Mouse (Mus musculus) hindbrain, embryonic 14.5 days (tissue): ENCODE data around the gene Gzmm. TPM values are rescaled to one million over a fixed set of nuclear protein-coding genes. Genes with fewer than 3 reads are reported as not detected.
A peak's percentile ranks its signal among the peaks of the same experiment; 100 is the strongest.

Source experiments
- ATAC-seq: fragments of 200-750 bp; cut with Nextera tagmentation; 2 replicates; pipeline ENCODE4 v1.8.0; 2017; ENCODE audit warnings: moderate number of reproducible peaks, mild to moderate bottlenecking, moderate TSS enrichment, moderate library complexity; ENCODE audit not compliant: low FRiP score
- DNase-seq: peaks from one replicate; pipeline ENCODE4 v3.0.0-alpha.2; 2015; ENCODE audit warnings: low spot score
- H3K27ac ChIP-seq: fragments of 300-500 bp; sonication (generic); 2 replicates; pipeline ENCODE4 v1.5.1; 2014; ENCODE audit warnings: mild to moderate bottlenecking, moderate library complexity
- H3K27me3 ChIP-seq: fragments of 300-500 bp; sonication (generic); 2 replicates; pipeline ENCODE4 v1.6.1; 2014; ENCODE audit warnings: mild to moderate bottlenecking, low read length, mixed read lengths; ENCODE audit not compliant: control insufficient read depth, insufficient read depth
- H3K36me3 ChIP-seq: fragments of 300-500 bp; sonication (generic); replicated peaks from 2 replicates; pipeline ENCODE4 v1.6.1; 2014; ENCODE audit not compliant: control insufficient read depth, insufficient read depth
- H3K4me1 ChIP-seq: fragments of 300-500 bp; sonication (generic); replicated peaks from 2 replicates; pipeline ENCODE4 v1.6.1; 2014; ENCODE audit warnings: antibody characterized with exemption, low read length, mixed read lengths; ENCODE audit not compliant: control insufficient read depth, insufficient read depth
- H3K4me2 ChIP-seq: fragments of 300-500 bp; sonication (generic); replicated peaks from 2 replicates; pipeline ENCODE4 v1.6.1; 2014; ENCODE audit warnings: mild to moderate bottlenecking, moderate library complexity
- H3K4me3 ChIP-seq: fragments of 300-500 bp; sonication (generic); replicated peaks from 2 replicates; pipeline ENCODE4 v1.5.1; 2014; ENCODE audit warnings: mild to moderate bottlenecking, low read length
- H3K9ac ChIP-seq: fragments of 300-500 bp; sonication (generic); 2 replicates; pipeline ENCODE4 v1.6.1; 2014
- H3K9me3 ChIP-seq: fragments of 300-500 bp; sonication (generic); 2 replicates; pipeline ENCODE4 v1.6.1; 2016; ENCODE audit warnings: low read length; ENCODE audit not compliant: control insufficient read depth
- WGBS: fragments of 180-500 bp; shearing (Covaris S2); extraction: QIAGEN DNeasy Blood & Tissue Kit; methylation state at CpG from one replicate; pipeline ENCODE4 v1.1.7; 2014; 5-methylcytosine and 5-hydroxymethylcytosine counted together
- polyA plus RNA-seq: library from polyadenylated mRNA; unstranded; fragments of >200 nt; fragmentation: Nextera tagmentation; extraction: Ambion mirVana; gene quantifications from 2 replicates; pipeline ENCODE4 v1.2.1, GENCODE M21; 2014

The Gzmm gene
- polyA plus RNA-seq = 1.5 and 1.8 TPM in 2 replicates

- Histone ChIP-seq H3K27me3 (no peaks in the 10 kb centered on the region), H3K36me3 (peaks cover 50% of the 10 kb centered on the region), H3K27ac (no peak within 1 kb of the TSS), H3K4me1 (peaks cover 1% of the 10 kb centered on the region), H3K4me2 (no peak within 1 kb of the TSS), H3K9me3 (peaks cover 4% of the 10 kb centered on the region; the same call in 1 of the 2 replicates), H3K4me3 (no peak within 1 kb of the TSS), H3K9ac (no peak within 1 kb of the TSS)
- ATAC-seq = no peak
- WGBS = 82% methylated on average over 4 of the region's 4 CpGs
- DNase-seq = no peak
These were observed at the start of gene Gzmm for GRCm38 (mm10) chr10:79688720-79689119. Gzmm (plus strand) TSS chr10:79689020.

- no peaks in the 10 kb centered on the region for H3K27me3 ChIP-seq
- no peak for ATAC-seq
- H3K9ac ChIP-seq = no peak within 1 kb of the TSS
- no peaks in the 10 kb centered on the region for H3K4me1 ChIP-seq
- H3K4me3 ChIP-seq = no peak within 1 kb of the TSS
- no peak within 1 kb of the TSS for H3K4me2 ChIP-seq
- H3K36me3 ChIP-seq = no peaks in the 10 kb centered on the region
- no peak within 1 kb of the TSS for H3K27ac ChIP-seq
- no peaks in the 10 kb centered on the region for H3K9me3 ChIP-seq
- DNase-seq = no peak
- WGBS = 82% methylated on average over 8 of the region's 8 CpGs
These were observed 43.1 kb upstream of the Gzmm start, which contains the start of gene Odf3l2 for GRCm38 (mm10) chr10:79645711-79646110. Odf3l2 (minus strand) TSS chr10:79645738.

GRCm38 (mm10) chr10:79649070-79649751 is 39.6 kb upstream of the Gzmm start:
- Histone ChIP-seq H3K4me3 (no peak overlapping the region), H3K27me3 (no peaks in the 10 kb centered on the region), H3K9ac (no peak overlapping the region), H3K4me2 (no peak overlapping the region), H3K27ac (no peak overlapping the region), H3K9me3 (no peaks in the 10 kb centered on the region), H3K4me1 (peaks cover 2% of the 10 kb centered on the region), H3K36me3 (no peaks in the 10 kb centered on the region)
- peak; percentile 75; the same call in 1 of the 2 replicates for ATAC-seq
- WGBS = 33% methylated on average over 7 of the region's 7 CpGs
- DNase-seq = peak; percentile 89

- ATAC-seq = no peak
- no peak overlapping the region for H3K9ac ChIP-seq
- WGBS = 82% methylated on average over 7 of the region's 7 CpGs
These were observed 36.0 kb upstream of the Gzmm start for GRCm38 (mm10) chr10:79652789-79653188.

GRCm38 (mm10) chr10:79654946-79655395 is 33.8 kb upstream of the Gzmm start:
- Histone ChIP-seq H3K4me1 (peaks cover 5% of the 10 kb centered on the region), H3K27ac (peak overlapping the region; percentile 64), H3K4me3 (no peak overlapping the region), H3K9me3 (no peaks in the 10 kb centered on the region), H3K36me3 (no peaks in the 10 kb centered on the region), H3K27me3 (no peaks in the 10 kb centered on the region), H3K9ac (no peak overlapping the region), H3K4me2 (no peak overlapping the region)
- peak; percentile 86 for ATAC-seq
- peak; percentile 53 for DNase-seq
- 5% methylated on average over 1 of the region's 1 CpGs for WGBS

More at GRCm38 (mm10) chr10:79652789-79653188, 36.0 kb upstream of the Gzmm start:
- Histone ChIP-seq H3K4me1 (peaks cover 5% of the 10 kb centered on the region), H3K4me2 (no peak overlapping the region), H3K9me3 (no peaks in the 10 kb centered on the region), H3K36me3 (no peaks in the 10 kb centered on the region), H3K27ac (no peak overlapping the region), H3K4me3 (no peak overlapping the region), H3K27me3 (no peaks in the 10 kb centered on the region)
- no peak for DNase-seq

GRCm38 (mm10) chr10:79658829-79659228 is 30.0 kb upstream of the Gzmm start:
- Histone ChIP-seq H3K27me3 (no peaks in the 10 kb centered on the region), H3K9me3 (no peaks in the 10 kb centered on the region), H3K4me2 (no peak overlapping the region), H3K27ac (no peak overlapping the region), H3K36me3 (no peaks in the 10 kb centered on the region), H3K9ac (no peak overlapping the region), H3K4me1 (peaks cover 5% of the 10 kb centered on the region), H3K4me3 (no peak overlapping the region)
- DNase-seq (no peak), ATAC-seq (no peak)
- WGBS = 23% methylated on average over 4 of the region's 4 CpGs

GRCm38 (mm10) chr10:79660298-79660697 is 28.5 kb upstream of the Gzmm start:
- Histone ChIP-seq H3K4me2 (no peak overlapping the region), H3K36me3 (no peaks in the 10 kb centered on the region), H3K27ac (no peak overlapping the region), H3K9ac (no peak overlapping the region), H3K4me1 (no peaks in the 10 kb centered on the region), H3K4me3 (no peak overlapping the region), H3K9me3 (no peaks in the 10 kb centered on the region), H3K27me3 (no peaks in the 10 kb centered on the region)
- WGBS = 77% methylated on average over 2 of the region's 2 CpGs
- DNase-seq (no peak), ATAC-seq (no peak)

GRCm38 (mm10) chr10:79661861-79662260 is 27.0 kb upstream of the Gzmm start:
- DNase-seq (no peak), ATAC-seq (no peak)
- Histone ChIP-seq H3K27me3 (no peaks in the 10 kb centered on the region), H3K4me1 (no peaks in the 10 kb centered on the region), H3K9ac (no peak overlapping the region), H3K4me3 (no peak overlapping the region), H3K27ac (no peak overlapping the region), H3K9me3 (no peaks in the 10 kb centered on the region), H3K36me3 (no peaks in the 10 kb centered on the region), H3K4me2 (no peak overlapping the region)
- whole genome bisulfite sequencing = 41% methylated on average over 3 of the region's 3 CpGs

- H3K9ac ChIP-seq = no peak within 1 kb of the TSS
- 14% methylated on average over 13 of the region's 13 CpGs for WGBS
- no peaks in the 10 kb centered on the region for H3K36me3 ChIP-seq
- no peak within 1 kb of the TSS for H3K4me2 ChIP-seq
- H3K4me1 ChIP-seq = peaks cover 6% of the 10 kb centered on the region; the same call in 1 of the 2 replicates
- H3K27me3 ChIP-seq = no peaks in the 10 kb centered on the region
- no peak within 1 kb of the TSS for H3K27ac ChIP-seq
- peak; percentile 71 for DNase-seq
- H3K4me3 ChIP-seq = no peak within 1 kb of the TSS
- ATAC-seq = no peak
- H3K9me3 ChIP-seq = no peaks in the 10 kb centered on the region
These were observed 24.6 kb upstream of the Gzmm start, which contains the start of gene Madcam1 for GRCm38 (mm10) chr10:79664131-79664665. Madcam1 (plus strand) TSS chr10:79664559.
